17 mouse cellular contexts compared by ENCODE assay signal in genomic region chr14:57945834-57946233, GRCm38 (mm10). TPM values are rescaled to one million over a fixed set of nuclear protein-coding genes. Genes with fewer than 3 reads are reported as not detected.
DNase-seq lines count a peak whose midpoint lies in the region.
"Had no signal": no experiment of that assay in that cellular context is flagged by ENCODE, and none has a peak within 500 bp of the region (broad histone marks: within the 10 kb centered on the region; RNA-seq: fewer than 3 reads in every experiment).

No protein-coding gene starts in this region.

- H3K9me3 ChIP-seq in heart, embryonic 10.5 days, result no peaks in the 10 kb centered on the region
- H3K9me3 ChIP-seq: forebrain, embryonic 13.5 days; limb, embryonic 10.5 days; liver, embryonic 12.5 days; lung, embryonic 15.5 days had no signal

- H3K4me3 ChIP-seq in heart, embryonic 10.5 days, result no peak overlapping the region
- H3K4me3 ChIP-seq: forebrain, embryonic 13.5 days; limb, embryonic 10.5 days; liver, embryonic 12.5 days; lung, embryonic 15.5 days had no signal

- no peak overlapping the region for H3K27ac ChIP-seq in heart, embryonic 10.5 days
- H3K27ac ChIP-seq: forebrain, embryonic 13.5 days; hindbrain, postnatal 0 days; limb, embryonic 10.5 days; liver, embryonic 12.5 days; lung, embryonic 15.5 days had no signal

- H3K4me1 ChIP-seq in heart, embryonic 10.5 days, result no peaks in the 10 kb centered on the region
- H3K4me1 ChIP-seq: forebrain, embryonic 13.5 days; limb, embryonic 10.5 days; liver, embryonic 12.5 days; lung, embryonic 15.5 days had no signal

- intact Hi-C loops in heart, postnatal 10 days (cut with DNase I), result no loop called here

- 75% methylated on average over 4 of the region's 4 CpGs for WGBS in heart, embryonic 10.5 days

- peaks cover 45% of the 10 kb centered on the region for H3K36me3 ChIP-seq in heart, embryonic 10.5 days

- DNase-seq in heart, adult 11 months, result peak; percentile 98
- no peak for DNase-seq in heart, embryonic 10.5 days (ENCODE audit: low spot score)
- DNase-seq in heart, adult 8-10 months (ENCODE audit: low spot score), result peak; percentile 73
- peak; percentile 82 to 85 for DNase-seq in heart, postnatal 10 days
- DNase-seq in adrenal gland, adult 18-20 months (ENCODE audit: low spot score in 2 of 2), result no peak
- no peak for DNase-seq in ovary, adult 18-20 months (ENCODE audit: low spot score)
- no peak for DNase-seq in spleen, postnatal 14 days (ENCODE audit: low spot score in 2 of 2)
- DNase-seq: kidney, adult 18-20 months; kidney, postnatal 25 days; layer of hippocampus, adult 9-11 months; midbrain, embryonic 14.5 days had no signal

- no peaks in the 10 kb centered on the region for H3K27me3 ChIP-seq in heart, embryonic 10.5 days (ENCODE audit: insufficient read depth, poor library complexity, severe bottlenecking)
- H3K27me3 ChIP-seq: forebrain, embryonic 13.5 days; liver, embryonic 12.5 days; lung, embryonic 15.5 days; Patski had no signal

RNA-seq across cellular contexts. Expression of gene Micu2, which starts 53.2 kb away (rescaled TPM):
- polyA plus RNA-seq in heart, embryonic 10.5 days (2016; fragmentation: Nextera tagmentation; extraction: Ambion mirVana), result 82.7 and 88.7 TPM in 2 replicates
- total RNA-seq in heart, adult 8-10 months (2022), result 10 to 100 TPM; 76.3 to 95.8 (median 84.0) TPM
- total RNA-seq in heart, postnatal 10 days (2021), result 10 to 100 TPM; 73.3 to 78.7 TPM
- total RNA-seq in adrenal gland, adult 18-20 months (2021), result 10 to 100 TPM; 47.0 to 59.5 TPM

RNA-seq across cellular contexts. Expression of gene Zdhhc20, which starts 55.8 kb away (rescaled TPM):
- polyA plus RNA-seq in heart, embryonic 10.5 days (2016; fragmentation: Nextera tagmentation; extraction: Ambion mirVana), result 46.7 and 52.1 TPM in 2 replicates
- 1 to 10 TPM; 4.4 to 9.8 (median 7.4) TPM for total RNA-seq in heart, adult 8-10 months (2022)
- total RNA-seq in heart, postnatal 10 days (2021), result 10 to 100 TPM; 22.2 to 24.8 TPM
- 10 to 100 TPM; 25.6 to 40.2 TPM for total RNA-seq in adrenal gland, adult 18-20 months (2021)

Comparison
In these comparisons a context has a peak if more than half of its experiments do, and no peak if none do; other contexts are left out.
1. DNase-seq: peak in heart, adult 11 months (single experiment), heart, adult 8-10 months (single experiment) and heart, postnatal 10 days (2 of 2); none in heart, embryonic 10.5 days (single experiment), adrenal gland, adult 18-20 months (0 of 2), ovary, adult 18-20 months (single experiment) and spleen, postnatal 14 days (0 of 2).